21 mouse cellular contexts compared by ENCODE assay signal in genomic region chr11:82225936-82226335, GRCm38 (mm10).
"Had no signal": no experiment of that assay in that cellular context is flagged by ENCODE, and none has a peak within 500 bp of the region (broad histone marks: within the 10 kb centered on the region; RNA-seq: fewer than 3 reads in every experiment).

No protein-coding gene starts in this region.

- ATAC-seq: inflammation-experienced regulatory T-cells, adult 6 months; intestine, embryonic 16.5 days; liver, embryonic 12.5 days had no signal

- H3K27me3 ChIP-seq: liver, embryonic 15.5 days; neural tube, embryonic 12.5 days had no signal

- DNase-seq: kidney, adult 18-20 months; kidney, adult 9 months; kidney, postnatal 25 days; layer of hippocampus, adult 9-11 months; liver; lung, adult 2 months; lung, postnatal 14 days; lung, postnatal 4 days; right cerebral cortex, postnatal 4 days; thymus, adult 2 months; thymus, postnatal 14 days; thymus, postnatal 4 days had no signal

- H3K9ac ChIP-seq: limb, embryonic 13.5 days; liver, embryonic 12.5 days; liver, embryonic 15.5 days; neural tube, embryonic 12.5 days had no signal

- H3K27ac ChIP-seq: layer of hippocampus, adult 2 months; limb, embryonic 10.5 days; limb, embryonic 13.5 days; liver, embryonic 12.5 days; liver, embryonic 15.5 days; neural tube, embryonic 12.5 days; stomach, postnatal 0 days had no signal

- H3K4me2 ChIP-seq: limb, embryonic 13.5 days; liver, embryonic 12.5 days; liver, embryonic 15.5 days; neural tube, embryonic 12.5 days had no signal

- H3K4me3 ChIP-seq: layer of hippocampus, adult 2 months; limb, embryonic 10.5 days; limb, embryonic 13.5 days; liver, embryonic 12.5 days; liver, embryonic 15.5 days; neural tube, embryonic 12.5 days had no signal

- H3K9me3 ChIP-seq: limb, embryonic 10.5 days; limb, embryonic 13.5 days; liver, embryonic 12.5 days; liver, embryonic 15.5 days; neural tube, embryonic 12.5 days had no signal

- H3K4me1 ChIP-seq: liver, embryonic 12.5 days; liver, embryonic 15.5 days had no signal

- H3K36me3 ChIP-seq: limb, embryonic 10.5 days; limb, embryonic 13.5 days; liver, embryonic 12.5 days; liver, embryonic 15.5 days; neural tube, embryonic 12.5 days had no signal
